Mouse (Mus musculus) right cerebral cortex, postnatal 25 days (tissue): ENCODE results near the gene Aven.

Experiments
- DNase-seq: peaks from one replicate; pipeline ENCODE4 v3.0.0; 2022

The Aven gene

GRCm38 (mm10) chr2:112677246-112677645, 184.5 kb downstream of the Aven start:
- DNase-seq, result no peak

GRCm38 (mm10) chr2:112681817-112682216, 189.1 kb downstream of the Aven start:
- DNase-seq, result no peak
